Mouse (Mus musculus): Measurements from ENCODE around the gene Gss. TPM values are rescaled to one million over a fixed set of nuclear protein-coding genes. Genes with fewer than 3 reads are reported as not detected.

Gss gene
- 10 to 100 TPM; 41.4 to 67.5 TPM for total RNA-seq (2021)
- long read RNA-seq, experiment 1, transcript Gss-201 (13 exons, 1,963 nt), result major isoform, 28 of 37 reads
- long read RNA-seq, experiment 1, partial matches to known transcripts, result 3 of 37 reads
- long read RNA-seq, experiment 1, other reads (novel, unspliced or antisense), result 4 of 37 reads
- long read RNA-seq, experiment 2, transcript Gss-201 (13 exons, 1,963 nt), result major isoform, 185 of 215 reads
- long read RNA-seq, experiment 2, partial matches to known transcripts, result 13 of 215 reads
- long read RNA-seq, experiment 2, other reads (novel, unspliced or antisense), result 13 of 215 reads

- DNase-seq (ENCODE audit: low spot score in 2 of 2), result peak; percentile 100
Observed at GRCm38 (mm10) chr2:155592137-155592853, at the start of gene Gss. Gene Gss, minus strand, starts transcription at chr2:155592810.

GRCm38 (mm10) chr2:155641540-155642472 is 49.2 kb upstream of the Gss start:
- no peak for DNase-seq (ENCODE audit: low spot score in 2 of 2)

GRCm38 (mm10) chr2:155640656-155641055 is 48.0 kb upstream of the Gss start:
- no peak for DNase-seq (ENCODE audit: low spot score in 2 of 2)

- no peak for DNase-seq (ENCODE audit: low spot score in 2 of 2)
Observed at GRCm38 (mm10) chr2:155637411-155637810, 44.8 kb upstream of the Gss start.

- DNase-seq (ENCODE audit: low spot score in 2 of 2), result no peak
Observed at GRCm38 (mm10) chr2:155636881-155637280, 44.3 kb upstream of the Gss start.

- no peak for DNase-seq (ENCODE audit: low spot score in 2 of 2)
Observed at GRCm38 (mm10) chr2:155635961-155636360, 43.4 kb upstream of the Gss start.

GRCm38 (mm10) chr2:155634562-155634961 is 42.0 kb upstream of the Gss start:
- no peak for DNase-seq (ENCODE audit: low spot score in 2 of 2)

GRCm38 (mm10) chr2:155633731-155634130 is 41.1 kb upstream of the Gss start:
- no peak for DNase-seq (ENCODE audit: low spot score in 2 of 2)

GRCm38 (mm10) chr2:155633121-155633520 is 40.5 kb upstream of the Gss start:
- no peak for DNase-seq (ENCODE audit: low spot score in 2 of 2)

- DNase-seq (ENCODE audit: low spot score in 2 of 2), result no peak
Observed at GRCm38 (mm10) chr2:155632138-155632936, 39.7 kb upstream of the Gss start.

GRCm38 (mm10) chr2:155630590-155631416 is 38.2 kb upstream of the Gss start:
- DNase-seq (ENCODE audit: low spot score in 2 of 2), result peak; percentile 36 to 37

GRCm38 (mm10) chr2:155630153-155630552 is 37.5 kb upstream of the Gss start:
- no peak for DNase-seq (ENCODE audit: low spot score in 2 of 2)

- DNase-seq (ENCODE audit: low spot score in 2 of 2), result peak in 1 of 2 experiments; percentile 26
Observed at GRCm38 (mm10) chr2:155629231-155629661, 36.6 kb upstream of the Gss start.

- no peak for DNase-seq (ENCODE audit: low spot score in 2 of 2)
Observed at GRCm38 (mm10) chr2:155628519-155628918, 35.9 kb upstream of the Gss start.

GRCm38 (mm10) chr2:155628112-155628511 is 35.5 kb upstream of the Gss start:
- no peak for DNase-seq (ENCODE audit: low spot score in 2 of 2)

- peak; percentile 68 to 73 for DNase-seq (ENCODE audit: low spot score in 2 of 2)
Observed at GRCm38 (mm10) chr2:155627030-155627738, 34.6 kb upstream of the Gss start.

GRCm38 (mm10) chr2:155626277-155626676 is 33.7 kb upstream of the Gss start:
- DNase-seq (ENCODE audit: low spot score in 2 of 2), result no peak

- DNase-seq (ENCODE audit: low spot score in 2 of 2), result peak in 1 of 2 experiments; percentile 27
Observed at GRCm38 (mm10) chr2:155624730-155625129, 32.1 kb upstream of the Gss start.

- DNase-seq (ENCODE audit: low spot score in 2 of 2), result no peak
Observed at GRCm38 (mm10) chr2:155623996-155624395, 31.4 kb upstream of the Gss start.
